Mouse (Mus musculus) MEL (cell line): Measurements from ENCODE around the gene G0s2. TPM values are rescaled to one million over a fixed set of nuclear protein-coding genes. Genes with fewer than 3 reads are reported as not detected.

Experiments
- DNase-seq: peaks from one replicate; pipeline ENCODE4 v3.0.0; 2011; ENCODE audit warnings: low read depth, low spot score
- H3K27ac ChIP-seq: 2 replicates; pipeline ENCODE4 v1.5.1; 2012; ENCODE audit warnings: low read depth, mild to moderate bottlenecking, control low read depth, low read length, moderate library complexity; ENCODE audit not compliant: control insufficient read depth
- H3K27me3 ChIP-seq, 2 experiments: fragments of 150-350 bp in 1 of 2; sonication (generic) in 1 of 2; 2 replicates each; pipeline ENCODE4 v1.6.1; 2012; ENCODE audit warnings: low read length in 2 of 2, mild to moderate bottlenecking in 2 of 2, improper control_type of control experiment in 1 of 2, moderate library complexity in 1 of 2; ENCODE audit not compliant: insufficient read depth in 2 of 2, control insufficient read depth in 1 of 2
- H3K36me3 ChIP-seq, 2 experiments: 2 replicates each; pipeline ENCODE4 v1.6.1; 2012 to 2014; ENCODE audit warnings: low read length in 2 of 2, improper control_type of control experiment in 1 of 2, inconsistent platforms in 1 of 2, mild to moderate bottlenecking in 1 of 2; ENCODE audit not compliant: insufficient read depth in 2 of 2, control insufficient read depth in 1 of 2
- H3K4me1 ChIP-seq, 2 experiments: fragments of 150-350 bp in 1 of 2; sonication (generic) in 1 of 2; 2 replicates each; pipeline ENCODE4 v1.6.1; 2012; ENCODE audit warnings: low read length in 2 of 2, improper control_type of control experiment in 1 of 2, mild to moderate bottlenecking in 1 of 2; ENCODE audit not compliant: insufficient read depth in 2 of 2, control insufficient read depth in 1 of 2
- H3K4me3 ChIP-seq, 2 experiments: fragments of 150-350 bp in 1 of 2; sonication (generic) in 1 of 2; 2 replicates each; pipeline ENCODE4 v1.5.1; 2012; ENCODE audit warnings: low read depth in 2 of 2, low read length in 2 of 2, mild to moderate bottlenecking in 2 of 2, moderate library complexity in 2 of 2, control low read depth in 1 of 2, improper control_type of control experiment in 1 of 2; ENCODE audit not compliant: control insufficient read depth in 1 of 2, insufficient read depth in 1 of 2
- H3K79me2 ChIP-seq: 2 replicates; pipeline ENCODE4 v1.6.1; 2012; ENCODE audit warnings: mild to moderate bottlenecking, low read length, moderate library complexity; ENCODE audit not compliant: control insufficient read depth, poor library complexity, insufficient read depth
- H3K9ac ChIP-seq: 2 replicates; pipeline ENCODE4 v1.6.1; 2012; ENCODE audit warnings: low read depth, mild to moderate bottlenecking, control low read depth, low read length, moderate library complexity; ENCODE audit not compliant: control insufficient read depth, poor library complexity, severe bottlenecking
- H3K9me3 ChIP-seq: fragments of 150-350 bp; sonication (generic); replicated peaks from 2 replicates; pipeline ENCODE4 v1.6.1; 2012; ENCODE audit warnings: mild to moderate bottlenecking, low read length, improper control_type of control experiment, moderate library complexity; ENCODE audit not compliant: insufficient read depth
- BHLHE40 ChIP-seq: IDR thresholded peaks from 2 replicates; pipeline ENCODE4 v1.6.1; 2012; ENCODE audit warnings: low read depth, mild to moderate bottlenecking, inconsistent platforms, low read length, improper control_type of control experiment, borderline replicate concordance
- CHD2 ChIP-seq: IDR thresholded peaks from 2 replicates; pipeline ENCODE4 v1.6.1; 2011; ENCODE audit warnings: low read length, improper control_type of control experiment
- E2F4 ChIP-seq: IDR thresholded peaks from 2 replicates; pipeline ENCODE4 v1.6.1; 2011; ENCODE audit warnings: low read depth, low read length, improper control_type of control experiment, borderline replicate concordance
- EP300 ChIP-seq, 2 experiments: IDR thresholded peaks; 2 replicates each; pipeline ENCODE4 v1.6.1; 2011; ENCODE audit warnings: improper control_type of control experiment in 2 of 2, low read length in 2 of 2, low read depth in 1 of 2, mild to moderate bottlenecking in 1 of 2
- JUND ChIP-seq: IDR thresholded peaks from 2 replicates; pipeline ENCODE4 v1.6.1; 2011; ENCODE audit warnings: low read depth, mild to moderate bottlenecking, improper control_type of control experiment, low read length
- KAT2A ChIP-seq: conservative IDR thresholded peaks from 2 replicates; pipeline ENCODE4 v1.6.1; 2012; ENCODE audit warnings: low read depth, low read length, improper control_type of control experiment, inconsistent platforms
- MAFK ChIP-seq: IDR thresholded peaks from 2 replicates; pipeline ENCODE4 v1.6.1; 2011; ENCODE audit warnings: low read depth, mild to moderate bottlenecking, low read length, improper control_type of control experiment, borderline replicate concordance
- MAX ChIP-seq: IDR thresholded peaks from 2 replicates; pipeline ENCODE4 v1.6.1; 2011; ENCODE audit warnings: low read length, improper control_type of control experiment
- MYB ChIP-seq: IDR thresholded peaks from 2 replicates; pipeline ENCODE4 v1.6.1; 2011; ENCODE audit warnings: mild to moderate bottlenecking, low read depth, low read length, improper control_type of control experiment
- MYC ChIP-seq: IDR thresholded peaks from 2 replicates; pipeline ENCODE4 v1.6.1; 2011; ENCODE audit warnings: low read depth, mild to moderate bottlenecking, low read length, improper control_type of control experiment, moderate library complexity
- NELFE ChIP-seq: IDR thresholded peaks from 2 replicates; pipeline ENCODE4 v1.6.1; 2011; ENCODE audit warnings: low read depth, low read length, improper control_type of control experiment
- NRF1 ChIP-seq: IDR thresholded peaks from 2 replicates; pipeline ENCODE4 v1.6.1; 2014; ENCODE audit warnings: low read depth, mild to moderate bottlenecking, inconsistent platforms, low read length, improper control_type of control experiment, moderate library complexity; ENCODE audit not compliant: poor library complexity, insufficient read depth, severe bottlenecking
- POLR2A ChIP-seq, 2 experiments: IDR thresholded peaks; 2 replicates each; pipeline ENCODE4 v1.6.1; 2011 to 2012; ENCODE audit warnings: low read length in 2 of 2, mild to moderate bottlenecking in 2 of 2, control low read depth in 1 of 2, improper control_type of control experiment in 1 of 2, low read depth in 1 of 2, moderate library complexity in 1 of 2; ENCODE audit not compliant: control insufficient read depth in 1 of 2, insufficient read depth in 1 of 2, poor library complexity in 1 of 2
- POLR2AphosphoS2 ChIP-seq: IDR thresholded peaks from 2 replicates; pipeline ENCODE4 v1.6.1; 2011; ENCODE audit warnings: low read length, improper control_type of control experiment
- POLR2AphosphoS5 ChIP-seq: IDR thresholded peaks from 2 replicates; pipeline ENCODE4 v1.6.1; 2012; ENCODE audit warnings: low read depth, borderline replicate concordance, mild to moderate bottlenecking, inconsistent platforms, low read length, moderate library complexity, mixed read lengths
- RAD21 ChIP-seq: IDR thresholded peaks from 2 replicates; pipeline ENCODE4 v1.6.1; 2011; ENCODE audit warnings: mild to moderate bottlenecking, low read depth, low read length, improper control_type of control experiment
- RCOR1 ChIP-seq: IDR thresholded peaks from 2 replicates; pipeline ENCODE4 v1.6.1; 2012; ENCODE audit warnings: low read depth, mild to moderate bottlenecking, inconsistent platforms, low read length, improper control_type of control experiment
- SIN3A ChIP-seq: IDR thresholded peaks from 2 replicates; pipeline ENCODE4 v1.6.1; 2012; ENCODE audit warnings: low read length, improper control_type of control experiment, inconsistent platforms
- SMC3 ChIP-seq: IDR thresholded peaks from 2 replicates; pipeline ENCODE4 v1.6.1; 2011; ENCODE audit warnings: low read depth, low read length, improper control_type of control experiment
- TBP ChIP-seq: IDR thresholded peaks from 2 replicates; pipeline ENCODE4 v1.8.0; 2011; ENCODE audit warnings: low read depth, low read length, improper control_type of control experiment
- TCF12 ChIP-seq: IDR thresholded peaks from 2 replicates; pipeline ENCODE4 v1.6.1; 2014; ENCODE audit warnings: low read depth, mild to moderate bottlenecking, inconsistent platforms, low read length, improper control_type of control experiment, moderate library complexity
- UBTF ChIP-seq: IDR thresholded peaks from 2 replicates; pipeline ENCODE4 v1.6.1; 2012; ENCODE audit warnings: low read depth, mild to moderate bottlenecking, inconsistent platforms, low read length, improper control_type of control experiment, moderate library complexity, borderline replicate concordance; ENCODE audit not compliant: insufficient read depth
- USF1 ChIP-seq: IDR thresholded peaks from 2 replicates; pipeline ENCODE4 v1.6.1; 2014; ENCODE audit warnings: low read depth, mild to moderate bottlenecking, inconsistent platforms, low read length, improper control_type of control experiment, moderate library complexity
- ZC3H11A ChIP-seq: IDR thresholded peaks from 2 replicates; pipeline ENCODE4 v1.6.1; 2012; ENCODE audit warnings: low read depth, mild to moderate bottlenecking, inconsistent platforms, low read length, improper control_type of control experiment
- ZKSCAN1 ChIP-seq: IDR thresholded peaks from 2 replicates; pipeline ENCODE4 v1.6.1; 2012; ENCODE audit warnings: low read depth, mild to moderate bottlenecking, inconsistent platforms, low read length, improper control_type of control experiment, moderate library complexity
- ZNF384 ChIP-seq: IDR thresholded peaks from 2 replicates; pipeline ENCODE4 v1.6.1; 2012; ENCODE audit warnings: low read depth, mild to moderate bottlenecking, inconsistent platforms, low read length, improper control_type of control experiment
- polyA plus RNA-seq, 2 experiments: library from polyadenylated mRNA; stranded (reverse) in 1 of 2; unstranded in 1 of 2; fragments of >175 nt in 1 of 2; fragments of >200 nt in 1 of 2; gene quantifications; 2 replicates each; pipeline versions ENCODE4 v1.2.1 to v1.2.4; 2012; ENCODE audit warnings: low replicate concordance in 2 of 2, low read depth in 1 of 2; ENCODE audit not compliant: insufficient read length in 2 of 2, insufficient read depth in 1 of 2, missing spikeins in 1 of 2
- total RNA-seq: library from RNA; depleted of rRNA; stranded (reverse); fragments of 300-350 nt; gene quantifications from 2 replicates; pipeline ENCODE4 v1.2.3, GENCODE M21; 2012

Gene G0s2
- total and polyA plus RNA-seq, 3 experiments, result not detected

- Histone ChIP-seq H3K4me1 (no peaks in the 10 kb centered on the region), H3K9ac (no peak overlapping the region), H3K79me2 (no peaks in the 10 kb centered on the region), H3K9me3 (no peaks in the 10 kb centered on the region), H3K27ac (no peak overlapping the region), H3K27me3 (peaks cover 0 to 3% of the 10 kb centered on the region in 2 experiments; a peak in 2 of 4 replicates), H3K36me3 (no peaks in the 10 kb centered on the region), H3K4me3 (no peak overlapping the region)
- no peak for TF ChIP-seq ZKSCAN1
- no peak for DNase-seq
These were observed 42.5 kb downstream of the G0s2 start for GRCm38 (mm10) chr1:193230531-193230930.

- Histone ChIP-seq H3K9me3 (no peaks in the 10 kb centered on the region), H3K4me1 (no peaks in the 10 kb centered on the region), H3K79me2 (no peaks in the 10 kb centered on the region), H3K4me3 (no peak overlapping the region), H3K27ac (no peak overlapping the region), H3K36me3 (no peaks in the 10 kb centered on the region), H3K27me3 (peaks cover 0 to 3% of the 10 kb centered on the region in 2 experiments; a peak in 2 of 4 replicates), H3K9ac (no peak overlapping the region)
- DNase-seq, result no peak
- TF ChIP-seq SMC3 (no peak), MAX (no peak), MYC (no peak), USF1 (no peak), UBTF (no peak), TBP (no peak), POLR2AphosphoS5 (no peak), ZNF384 (no peak), MYB (no peak), EP300 (IDR thresholded peaks at IDR 0.05; ENCODE audit: low read depth in 1 of 2, low read length in 2 of 2) (no peak), KAT2A (no peak), SIN3A (no peak), POLR2AphosphoS2 (no peak), BHLHE40 (no peak), NRF1 (no peak), POLR2A (IDR thresholded peaks at IDR 0.05; ENCODE audit: control insufficient read depth in 1 of 2, insufficient read depth in 1 of 2, low read depth in 1 of 2, low read length in 2 of 2, poor library complexity in 1 of 2) (no peak)
These were observed 43.4 kb downstream of the G0s2 start for GRCm38 (mm10) chr1:193229570-193229969.

GRCm38 (mm10) chr1:193227537-193227936 lies 45.5 kb downstream of the G0s2 start:
- DNase-seq, result no peak
- H3K27me3 ChIP-seq, result peaks cover 0 to 9% of the 10 kb centered on the region in 2 experiments; a peak in 3 of 4 replicates
- no peaks in the 10 kb centered on the region for H3K4me1 ChIP-seq
- no peak overlapping the region for H3K9ac ChIP-seq
- no peak overlapping the region for H3K27ac ChIP-seq
- no peaks in the 10 kb centered on the region for H3K79me2 ChIP-seq
- no peak overlapping the region for H3K4me3 ChIP-seq
- no peak for TF ChIP-seq ZC3H11A
- TF ChIP-seq EP300 (IDR thresholded peaks at IDR 0.05; ENCODE audit: low read depth in 1 of 2, low read length in 2 of 2), result no peak
- TF ChIP-seq E2F4, result no peak
- no peak for TF ChIP-seq BHLHE40
- no peak for TF ChIP-seq MAFK
- TF ChIP-seq RAD21, result no peak
- TF ChIP-seq RCOR1, result no peak
- no peak for TF ChIP-seq POLR2AphosphoS5
- no peak for TF ChIP-seq NELFE
- no peak for TF ChIP-seq TCF12
- no peak for TF ChIP-seq MAX
- no peak for TF ChIP-seq MYB
- TF ChIP-seq MYC, result no peak
- TF ChIP-seq CHD2, result no peak
- TF ChIP-seq JUND, result no peak
- no peaks in the 10 kb centered on the region for H3K36me3 ChIP-seq
- H3K9me3 ChIP-seq, result no peaks in the 10 kb centered on the region
